Mouse (Mus musculus) right cerebral cortex, postnatal 14 days (tissue): ENCODE measurements around the gene Zfp382.
"Not testable (repeated sequence)": the region's sequence is repeated elsewhere in the genome, so short reads cannot be mapped to it uniquely, and the experiment has no call there.

Source experiments
- DNase-seq: peaks from one replicate; pipeline ENCODE4 v3.0.0; 2022

Zfp382 gene

GRCm38 (mm10) chr7:30154040-30154439, 32.3 kb downstream of the Zfp382 start:
- no peak for DNase-seq

DNA sequence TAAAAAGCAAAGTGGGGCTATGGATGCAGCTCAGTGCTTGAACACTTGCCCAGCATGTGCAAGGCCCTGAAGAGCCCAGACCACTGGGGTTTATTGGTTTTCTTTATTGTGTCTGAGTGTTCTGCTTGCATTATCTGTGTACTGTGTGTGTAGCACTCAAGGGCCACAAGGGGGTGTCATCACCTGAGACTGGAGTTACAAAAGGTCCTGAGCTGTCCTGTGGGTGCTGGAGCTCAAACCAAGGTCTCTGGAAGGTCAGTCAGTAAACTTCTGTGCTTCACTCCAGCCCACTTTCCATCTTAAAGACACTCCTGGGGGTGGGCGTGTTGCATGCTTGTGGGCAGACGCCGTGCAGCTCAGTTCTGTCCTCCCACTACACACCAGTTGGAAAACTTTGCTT, 33.8 kb downstream of the Zfp382 start:
- DNase-seq = no peak

- DNase-seq = no peak
Observed at GRCm38 (mm10) chr7:30163113-30163512, 41.4 kb downstream of the Zfp382 start.

GRCm38 (mm10) chr7:30164745-30165144, 43.0 kb downstream of the Zfp382 start:
- no peak for DNase-seq

- DNase-seq = no peak
Observed at GRCm38 (mm10) chr7:30168914-30169582, 47.3 kb downstream of the Zfp382 start.

DNA sequence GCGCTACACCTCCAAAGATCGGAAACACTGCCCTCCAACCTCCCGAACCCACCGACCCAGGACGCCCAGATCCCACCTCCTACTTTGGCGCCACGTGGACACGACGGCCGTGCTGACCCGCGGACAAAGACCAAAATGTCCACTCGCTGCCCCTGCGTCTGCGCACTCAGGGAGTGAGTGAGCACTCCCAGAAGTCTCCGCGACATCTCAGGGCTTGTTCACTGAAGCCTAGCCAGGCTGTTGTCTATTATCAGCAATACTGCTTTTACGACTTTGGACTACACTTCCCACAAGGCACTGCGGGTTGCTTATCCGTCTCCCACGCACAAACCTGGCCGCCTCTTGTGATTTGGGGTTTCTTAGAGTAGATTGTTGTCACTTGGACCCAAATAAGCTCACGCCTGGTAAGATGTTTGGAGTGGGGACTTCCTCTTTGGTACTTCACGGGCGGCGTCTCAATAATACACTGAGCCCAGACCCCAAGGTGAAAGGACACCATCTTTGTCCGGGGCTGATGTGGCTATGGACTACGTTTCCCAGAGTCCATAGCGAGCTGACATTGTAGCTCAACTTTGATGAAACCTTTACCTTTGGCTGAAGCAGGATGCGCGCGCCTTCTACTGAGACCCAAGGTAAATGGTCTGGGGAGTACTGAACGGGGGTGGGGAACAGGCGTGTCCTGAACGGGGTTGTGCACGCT, 48.0 kb downstream of the Zfp382 start, which contains the start of gene Zfp146:
Zfp146 (minus strand) TSS at position 168 of the 700 bp plus-strand sequence.
- peak; percentile 80 for DNase-seq

DNA sequence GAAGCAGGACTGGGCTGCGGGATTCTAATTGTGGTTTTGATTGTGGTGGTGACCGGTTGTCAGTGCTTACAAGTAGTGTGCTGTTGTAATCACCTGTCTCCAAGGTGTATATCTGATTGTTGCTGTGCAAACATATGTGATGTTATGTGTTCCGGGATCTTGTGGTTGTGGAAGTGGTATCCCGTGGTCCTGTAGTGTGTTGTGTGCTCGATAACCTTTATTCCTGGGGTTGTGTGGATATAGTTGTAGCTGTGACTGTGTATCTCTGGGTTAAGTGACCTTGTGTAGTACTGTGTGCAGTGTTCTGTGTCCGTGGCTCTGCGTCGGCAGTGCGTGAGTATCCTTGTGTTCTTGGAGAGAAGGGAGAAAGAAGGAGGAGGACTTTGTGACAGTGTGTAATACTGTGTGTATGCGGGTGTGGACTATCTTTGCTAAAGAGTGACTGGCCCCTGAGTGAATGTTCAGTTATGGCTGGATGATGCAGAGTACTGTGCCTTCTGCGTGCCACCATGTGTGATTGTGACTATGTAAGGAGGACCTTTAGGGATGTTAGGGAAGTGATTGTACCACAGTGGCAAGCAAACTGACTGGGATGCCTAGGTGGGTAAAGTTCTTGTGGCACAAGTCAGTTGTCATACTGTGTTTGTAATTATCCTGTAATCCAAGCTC, 48.7 kb downstream of the Zfp382 start:
- no peak for DNase-seq

DNA sequence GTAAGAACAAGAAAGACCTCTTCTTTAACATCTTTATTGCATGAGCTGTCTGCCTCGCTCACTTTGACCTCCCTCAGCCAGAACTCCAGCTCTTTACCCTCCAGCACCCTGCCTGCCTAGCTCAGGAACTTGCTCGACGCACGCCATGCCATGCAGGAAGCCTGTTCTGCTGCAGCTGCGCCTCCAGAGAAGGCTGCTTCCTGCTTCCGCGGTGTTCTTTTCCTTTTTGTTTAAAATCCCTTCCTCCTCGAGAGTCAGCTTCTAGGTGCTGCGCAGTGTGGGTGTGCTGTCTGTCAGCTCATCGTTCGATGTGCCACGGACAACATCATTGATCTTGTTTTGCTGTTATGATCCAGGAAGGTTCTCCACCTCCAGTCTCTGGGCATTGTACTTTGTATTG, 54.7 kb downstream of the Zfp382 start:
- DNase-seq = no peak

DNA sequence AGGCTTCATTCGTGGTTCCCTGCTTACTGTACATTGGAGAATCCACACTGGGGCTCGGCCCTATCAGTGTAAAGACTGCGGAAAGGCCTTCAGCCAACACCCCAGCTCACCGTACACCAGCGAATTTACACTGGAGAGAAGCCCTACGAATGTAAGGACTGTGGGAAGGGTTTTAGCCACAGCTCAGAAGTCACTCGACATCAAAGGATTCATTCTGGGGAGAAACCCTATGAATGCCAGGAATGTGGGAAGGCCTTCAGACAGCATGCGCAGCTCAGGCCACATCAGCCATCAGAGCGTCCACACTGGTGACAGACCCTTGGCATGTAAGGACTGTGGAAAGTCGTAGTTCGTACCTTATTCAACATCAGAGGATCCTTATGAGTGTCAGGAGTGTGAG, 56.5 kb downstream of the Zfp382 start:
- no peak for DNase-seq

DNA sequence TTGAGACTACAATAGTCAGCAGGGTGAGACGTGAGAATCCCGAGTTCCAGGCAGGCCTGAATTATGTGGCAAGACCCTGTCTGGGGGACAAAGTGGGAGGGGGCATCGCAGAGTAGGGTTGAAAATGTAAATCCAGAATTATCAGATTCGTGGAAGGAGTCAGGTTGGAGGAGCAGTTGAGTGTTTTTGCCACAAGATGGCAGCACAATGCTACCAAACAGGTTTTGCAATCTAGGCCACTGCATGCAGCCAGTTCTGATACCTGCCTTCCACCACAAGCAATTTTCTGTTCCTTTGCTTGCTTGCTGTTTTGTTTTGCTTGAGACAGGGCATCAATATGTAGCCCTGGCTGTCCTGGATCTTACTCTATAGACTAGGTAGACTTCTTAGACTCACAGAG, 59.6 kb downstream of the Zfp382 start:
- DNase-seq = peak; percentile 71

DNA sequence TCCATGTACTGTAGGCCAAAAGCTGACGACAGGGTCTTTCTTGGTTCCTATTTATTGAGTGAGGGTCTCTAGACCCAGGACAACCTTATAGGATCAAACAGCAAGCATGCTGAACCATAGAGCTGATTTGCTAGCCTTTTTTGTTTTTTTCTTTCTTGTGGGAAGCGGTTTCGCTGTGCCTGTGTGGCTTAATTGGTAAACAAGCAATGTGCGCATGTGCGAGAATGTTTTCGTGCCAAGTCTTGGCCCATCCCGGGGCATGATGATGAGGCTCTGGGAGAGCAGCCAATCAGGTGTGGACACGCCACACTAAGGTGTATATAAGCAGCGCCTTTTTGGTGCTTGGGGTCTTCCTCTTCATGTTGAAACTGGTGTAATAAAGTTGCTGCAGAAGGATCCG, 60.2 kb downstream of the Zfp382 start:
- DNase-seq = not testable (repeated sequence)

DNA sequence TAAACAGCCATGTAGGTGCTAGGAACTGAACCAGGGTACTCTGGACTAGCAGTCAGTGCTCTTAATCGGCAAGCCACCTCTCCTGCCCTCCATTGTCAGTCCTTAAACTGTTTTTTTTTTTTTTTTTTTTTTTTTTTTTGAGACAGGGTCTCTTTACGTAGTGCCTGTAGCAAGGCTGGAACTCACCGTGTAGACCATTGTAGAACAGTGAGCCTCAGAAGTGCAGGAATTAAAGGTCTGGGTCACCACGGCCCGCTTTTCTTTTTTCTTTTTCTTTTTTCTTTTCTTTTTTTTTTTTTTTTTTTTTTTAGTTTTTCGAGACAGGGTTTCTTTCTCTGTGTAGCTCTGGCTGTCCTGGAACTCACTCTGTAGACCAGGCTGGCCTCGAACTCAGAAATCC, 61.4 kb downstream of the Zfp382 start:
- not testable (repeated sequence) for DNase-seq

DNA sequence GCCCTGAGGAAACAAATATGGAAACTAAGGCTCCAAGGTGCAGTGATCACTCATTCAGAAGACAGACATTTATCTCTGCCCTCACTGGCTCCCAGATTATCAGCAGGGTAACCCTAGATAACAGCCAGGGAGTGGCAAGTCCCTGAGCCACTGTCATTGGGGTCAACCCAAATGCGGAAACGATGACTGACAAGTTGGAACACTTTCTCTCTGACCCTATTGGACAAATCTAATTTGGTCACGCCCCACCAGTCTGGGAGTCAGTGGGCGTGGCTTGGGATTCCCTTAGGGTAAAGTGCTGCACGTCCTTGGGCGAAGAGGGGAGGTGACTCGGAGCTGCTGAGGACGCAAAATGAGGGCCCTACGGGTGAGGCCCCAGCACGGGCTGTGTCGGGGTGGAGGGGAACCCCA, 62.1 kb downstream of the Zfp382 start, which contains the start of gene Cox7a1:
Cox7a1 (plus strand) TSS at position 266 of the 411 bp plus-strand sequence.
- peak; percentile 53 for DNase-seq
